Mouse (Mus musculus) embryonic facial prominence, embryonic 11.5 days (tissue): ENCODE data around the gene Ltbp3. TPM values are rescaled to one million over a fixed set of nuclear protein-coding genes. Genes with fewer than 3 reads are reported as not detected.

Experiments
- ATAC-seq: fragments of 200-750 bp; cut with Nextera tagmentation; replicated peaks from 2 replicates; pipeline ENCODE4 v1.8.0; 2017; ENCODE audit warnings: low read depth; ENCODE audit not compliant: insufficient number of reproducible peaks, low FRiP score, low TSS enrichment
- DNase-seq: peaks from one replicate; pipeline ENCODE4 v3.0.0-alpha.2; 2015; ENCODE audit warnings: low spot score
- H3K27ac ChIP-seq: fragments of 300-500 bp; sonication (generic); replicated peaks from 2 replicates; pipeline ENCODE4 v1.5.1; 2014; ENCODE audit warnings: mild to moderate bottlenecking, low read depth, low read length, control low read depth
- H3K27me3 ChIP-seq: fragments of 300-500 bp; sonication (generic); 2 replicates; pipeline ENCODE4 v1.6.1; 2014; ENCODE audit warnings: mild to moderate bottlenecking, low read length, moderate library complexity, mixed read lengths; ENCODE audit not compliant: control insufficient read depth, insufficient read depth
- H3K36me3 ChIP-seq: fragments of 300-500 bp; sonication (generic); replicated peaks from 2 replicates; pipeline ENCODE4 v1.6.1; 2014; ENCODE audit warnings: low read depth, mild to moderate bottlenecking, low read length, moderate library complexity, mixed read lengths; ENCODE audit not compliant: control insufficient read depth, insufficient read depth
- H3K4me1 ChIP-seq: fragments of 300-500 bp; sonication (generic); 2 replicates; pipeline ENCODE4 v1.6.1; 2014; ENCODE audit warnings: low read length, mixed read lengths; ENCODE audit not compliant: control insufficient read depth, insufficient read depth
- H3K4me2 ChIP-seq: fragments of 300-500 bp; sonication (generic); 2 replicates; pipeline ENCODE4 v1.6.1; 2014; ENCODE audit warnings: low read depth, mild to moderate bottlenecking, control low read depth, low read length, moderate library complexity
- H3K4me3 ChIP-seq: fragments of 300-500 bp; sonication (generic); 2 replicates; pipeline ENCODE4 v1.5.1; 2014; ENCODE audit warnings: low read depth, low read length, control low read depth
- H3K9ac ChIP-seq: fragments of 300-500 bp; sonication (generic); replicated peaks from 2 replicates; pipeline ENCODE4 v1.6.1; 2014; ENCODE audit warnings: mild to moderate bottlenecking, control low read depth, low read length
- H3K9me3 ChIP-seq: fragments of 300-500 bp; sonication (generic); replicated peaks from 2 replicates; pipeline ENCODE4 v1.6.1; 2016; ENCODE audit warnings: mild to moderate bottlenecking, low read length, inconsistent platforms, mixed read lengths; ENCODE audit not compliant: control insufficient read depth
- WGBS: fragments of 180-500 bp; shearing (Covaris S2); extraction: QIAGEN DNeasy Blood & Tissue Kit; methylation state at CpG from one replicate; pipeline ENCODE4 v1.1.7; 2014; 5-methylcytosine and 5-hydroxymethylcytosine counted together
- polyA plus RNA-seq: library from polyadenylated mRNA; unstranded; fragments of >200 nt; fragmentation: Nextera tagmentation; extraction: Ambion mirVana; gene quantifications from 2 replicates; pipeline ENCODE4 v1.2.1, GENCODE M21; 2014

Gene Ltbp3
- polyA plus RNA-seq, 1 experiment from 2014 or later, result 5.9 TPM

GRCm38 (mm10) chr19:5799566-5800349, 59.1 kb downstream of the Ltbp3 start:
- Histone ChIP-seq H3K9ac (peak overlapping the region; percentile 98), H3K36me3 (peaks cover 25% of the 10 kb centered on the region), H3K27ac (0 out of 2 replicates have a peak overlapping the region, but pooled peaks have one; percentile 59), H3K4me2 (peak overlapping the region; percentile 71), H3K4me3 (peak overlapping the region; percentile 96), H3K4me1 (peaks cover 15% of the 10 kb centered on the region), H3K9me3 (no peaks in the 10 kb centered on the region), H3K27me3 (no peaks in the 10 kb centered on the region)
- DNase-seq, result no peak
- no peak for ATAC-seq
- 3% methylated on average over 10 of the region's 10 CpGs for WGBS

GRCm38 (mm10) chr19:5800350-5800631, 59.6 kb downstream of the Ltbp3 start:
- H3K27me3 ChIP-seq, result no peaks in the 10 kb centered on the region
- ATAC-seq (no peak), DNase-seq (no peak)
- peaks cover 15% of the 10 kb centered on the region for H3K4me1 ChIP-seq
- WGBS, result 0% methylated on average over 2 of the region's 2 CpGs
- peaks cover 25% of the 10 kb centered on the region for H3K36me3 ChIP-seq
- H3K9me3 ChIP-seq, result no peaks in the 10 kb centered on the region
- H3K4me2 ChIP-seq, result peak overlapping the region; percentile 71
- peak overlapping the region; percentile 59; the same call in 1 of the 2 replicates for H3K27ac ChIP-seq
- peak overlapping the region; percentile 96 for H3K4me3 ChIP-seq
- H3K9ac ChIP-seq, result peak overlapping the region; percentile 98

GRCm38 (mm10) chr19:5800632-5801431, 60.1 kb downstream of the Ltbp3 start:
- no peaks in the 10 kb centered on the region for H3K9me3 ChIP-seq
- peak overlapping the region; percentile 66 for H3K27ac ChIP-seq
- H3K4me1 ChIP-seq, result peaks cover 15% of the 10 kb centered on the region
- peaks cover 25% of the 10 kb centered on the region for H3K36me3 ChIP-seq
- no peaks in the 10 kb centered on the region for H3K27me3 ChIP-seq
- no peak for DNase-seq
- under 1% methylated on average over 19 of the region's 19 CpGs for WGBS
- ATAC-seq, result no peak
- H3K9ac ChIP-seq, result peak overlapping the region; percentile 98
- peak overlapping the region; percentile 96 for H3K4me3 ChIP-seq
- H3K4me2 ChIP-seq, result peak overlapping the region; percentile 71

- peaks cover 20% of the 10 kb centered on the region for H3K36me3 ChIP-seq
- peak overlapping the region; percentile 71 for H3K4me2 ChIP-seq
- H3K27ac ChIP-seq, result peak overlapping the region; percentile 66; the same call in 1 of the 2 replicates
- H3K9ac ChIP-seq, result peak overlapping the region; percentile 98
- H3K4me3 ChIP-seq, result peak overlapping the region; percentile 96
- no peaks in the 10 kb centered on the region for H3K9me3 ChIP-seq
- DNase-seq (no peak), ATAC-seq (no peak)
- H3K4me1 ChIP-seq, result peaks cover 11% of the 10 kb centered on the region
- WGBS, result 11% methylated on average over 3 of the region's 3 CpGs
- H3K27me3 ChIP-seq, result no peaks in the 10 kb centered on the region
Observed at GRCm38 (mm10) chr19:5801432-5801964, 60.8 kb downstream of the Ltbp3 start.

GRCm38 (mm10) chr19:5802011-5802786, 61.5 kb downstream of the Ltbp3 start:
- no peaks in the 10 kb centered on the region for H3K27me3 ChIP-seq
- H3K4me3 ChIP-seq, result peak overlapping the region; percentile 96
- WGBS, result under 1% methylated on average over 25 of the region's 25 CpGs
- H3K36me3 ChIP-seq, result peaks cover 13% of the 10 kb centered on the region
- peak overlapping the region; percentile 98 for H3K27ac ChIP-seq
- ATAC-seq (no peak), DNase-seq (peak; percentile 99)
- H3K9me3 ChIP-seq, result no peaks in the 10 kb centered on the region
- H3K9ac ChIP-seq, result peak overlapping the region; percentile 93
- peaks cover 7% of the 10 kb centered on the region for H3K4me1 ChIP-seq
- peak overlapping the region; percentile 91 for H3K4me2 ChIP-seq

- Histone ChIP-seq H3K36me3 (peaks cover 8% of the 10 kb centered on the region), H3K9ac (peak overlapping the region; percentile 93), H3K9me3 (no peaks in the 10 kb centered on the region), H3K27ac (peak overlapping the region; percentile 98), H3K4me3 (peak overlapping the region; percentile 96), H3K27me3 (no peaks in the 10 kb centered on the region), H3K4me2 (peak overlapping the region; percentile 91), H3K4me1 (peaks cover 7% of the 10 kb centered on the region)
- no peak for DNase-seq
- under 1% methylated on average over 4 of the region's 4 CpGs for WGBS
- no peak for ATAC-seq
Observed at GRCm38 (mm10) chr19:5802787-5803040, 62.0 kb downstream of the Ltbp3 start.

GRCm38 (mm10) chr19:5803041-5803880, 62.6 kb downstream of the Ltbp3 start:
- ATAC-seq (peak; percentile 94), DNase-seq (peak; percentile 100)
- peak overlapping the region; percentile 91 for H3K4me2 ChIP-seq
- peak overlapping the region; percentile 98 for H3K27ac ChIP-seq
- H3K4me1 ChIP-seq, result peaks cover 7% of the 10 kb centered on the region
- no peaks in the 10 kb centered on the region for H3K27me3 ChIP-seq
- peak overlapping the region; percentile 96 for H3K4me3 ChIP-seq
- under 1% methylated on average over 67 of the region's 67 CpGs for WGBS
- H3K36me3 ChIP-seq, result peaks cover 4% of the 10 kb centered on the region
- no peaks in the 10 kb centered on the region for H3K9me3 ChIP-seq
- peak overlapping the region; percentile 93 for H3K9ac ChIP-seq
